Mouse (Mus musculus): Measurements from ENCODE around the gene Dis3l.
"Not testable (repeated sequence)": the region's sequence is repeated elsewhere in the genome, so short reads cannot be mapped to it uniquely, and the experiment has no call there.

DNA sequence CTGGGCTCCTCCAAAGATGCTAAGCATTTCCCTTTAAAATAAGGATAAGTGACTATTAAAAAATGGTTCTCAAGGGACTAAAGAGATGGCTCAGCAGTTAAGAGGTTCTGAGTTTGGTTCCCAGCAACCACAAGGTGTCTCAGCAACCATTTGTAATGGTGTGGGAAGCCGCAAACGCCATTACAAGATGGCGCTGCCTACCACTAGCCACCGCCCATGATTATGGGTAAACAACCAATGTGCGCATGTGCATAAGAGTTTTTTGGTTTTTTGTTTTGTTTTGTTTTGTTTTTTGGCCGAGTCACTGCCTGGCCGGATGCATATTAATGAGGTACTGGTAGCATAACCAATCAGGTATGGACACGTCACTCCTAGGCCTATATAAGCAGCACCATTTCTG, 72.3 kb downstream of the Dis3l start:
- not testable (repeated sequence) for TF ChIP-seq POLR2A (IDR thresholded peaks at IDR 0.05; ENCODE audit: low read depth, low read length); CTCF (conservative IDR thresholded peaks at IDR 0.05; ENCODE audit: insufficient read depth, insufficient read length, low read depth, low read length)
